Mouse (Mus musculus) lung, embryonic 15.5 days (tissue): ENCODE results near the gene Cacna1a. TPM values are rescaled to one million over a fixed set of nuclear protein-coding genes. Genes with fewer than 3 reads are reported as not detected.

Experiments used
- ATAC-seq: fragments of 200-750 bp; cut with Nextera tagmentation; 2 replicates; pipeline ENCODE4 v1.8.0; 2017; ENCODE audit warnings: moderate number of reproducible peaks, borderline replicate concordance; ENCODE audit not compliant: low FRiP score, low TSS enrichment; ENCODE audit errors: extremely low read depth
- H3K27ac ChIP-seq: fragments of 300-500 bp; sonication (generic); 2 replicates; pipeline ENCODE4 v1.5.1; 2015; ENCODE audit warnings: moderate library complexity, mild to moderate bottlenecking, inconsistent platforms
- H3K27me3 ChIP-seq: fragments of 300-500 bp; sonication (generic); 2 replicates; pipeline ENCODE4 v1.6.1; 2015; ENCODE audit warnings: inconsistent platforms
- H3K36me3 ChIP-seq: fragments of 300-500 bp; sonication (generic); 2 replicates; pipeline ENCODE4 v1.6.1; 2015; ENCODE audit warnings: inconsistent platforms
- H3K4me1 ChIP-seq: fragments of 300-500 bp; sonication (generic); 2 replicates; pipeline ENCODE4 v1.6.1; 2015; ENCODE audit warnings: inconsistent platforms
- H3K4me2 ChIP-seq: fragments of 300-500 bp; sonication (generic); 2 replicates; pipeline ENCODE4 v1.6.1; 2015; ENCODE audit warnings: inconsistent platforms, mild to moderate bottlenecking, moderate library complexity
- H3K4me3 ChIP-seq: fragments of 300-500 bp; sonication (generic); 2 replicates; pipeline ENCODE4 v1.5.1; 2015; ENCODE audit warnings: mild to moderate bottlenecking, inconsistent platforms
- H3K9ac ChIP-seq: fragments of 300-500 bp; sonication (generic); 2 replicates; pipeline ENCODE4 v1.6.1; 2015; ENCODE audit warnings: inconsistent platforms
- H3K9me3 ChIP-seq: fragments of 300-500 bp; sonication (generic); 2 replicates; pipeline ENCODE4 v1.6.1; 2016; ENCODE audit warnings: inconsistent platforms
- WGBS: fragments of 180-500 bp; shearing (Covaris S2); methylation state at CpG from one replicate; pipeline ENCODE4 v1.1.7; 2015; 5-methylcytosine and 5-hydroxymethylcytosine counted together
- polyA plus RNA-seq: library from polyadenylated mRNA; unstranded; fragments of >200 nt; fragmentation: Nextera tagmentation; extraction: Ambion mirVana; gene quantifications from 2 replicates; pipeline ENCODE4 v1.2.1, GENCODE M21; 2015

The Cacna1a gene
- polyA plus RNA-seq, 1 experiment from 2014 or later = 2.1 TPM

GRCm38 (mm10) chr8:84569921-84570673 lies 181.9 kb downstream of the Cacna1a start:
- Histone ChIP-seq H3K27me3 (0 out of 2 replicates have a peak, but pooled peaks cover 5% of the 10 kb centered on the region), H3K4me1 (peaks cover 11% of the 10 kb centered on the region), H3K4me3 (no peak overlapping the region), H3K27ac (no peak overlapping the region), H3K4me2 (peak overlapping the region; percentile 32; the same call in 1 of the 2 replicates), H3K9me3 (no peaks in the 10 kb centered on the region), H3K36me3 (no peaks in the 10 kb centered on the region), H3K9ac (no peak overlapping the region)
- no peak for ATAC-seq
- WGBS = 23% methylated on average over 25 of the region's 25 CpGs

- no peaks in the 10 kb centered on the region for H3K4me1 ChIP-seq
- H3K27me3 ChIP-seq = no peaks in the 10 kb centered on the region
- H3K27ac ChIP-seq = no peak overlapping the region
- H3K9ac ChIP-seq = no peak overlapping the region
- no peaks in the 10 kb centered on the region for H3K36me3 ChIP-seq
- ATAC-seq = no peak
- H3K4me2 ChIP-seq = no peak overlapping the region
- H3K9me3 ChIP-seq = no peaks in the 10 kb centered on the region
- WGBS = 75% methylated on average over 4 of the region's 4 CpGs
- no peak overlapping the region for H3K4me3 ChIP-seq
Observed at GRCm38 (mm10) chr8:84577432-84577831, 189.2 kb downstream of the Cacna1a start.

- H3K4me2 ChIP-seq = no peak overlapping the region
- H3K4me3 ChIP-seq = no peak overlapping the region
- H3K4me1 ChIP-seq = no peaks in the 10 kb centered on the region
- H3K27ac ChIP-seq = no peak overlapping the region
- 17% methylated on average over 3 of the region's 3 CpGs for WGBS
- no peaks in the 10 kb centered on the region for H3K36me3 ChIP-seq
- no peak for ATAC-seq
- no peaks in the 10 kb centered on the region for H3K9me3 ChIP-seq
- H3K27me3 ChIP-seq = no peaks in the 10 kb centered on the region
- no peak overlapping the region for H3K9ac ChIP-seq
Observed at GRCm38 (mm10) chr8:84579595-84579994, 191.4 kb downstream of the Cacna1a start.

- no peak for ATAC-seq
Observed at GRCm38 (mm10) chr8:84585311-84585710, 197.1 kb downstream of the Cacna1a start.

GRCm38 (mm10) chr8:84586221-84586620 lies 198.0 kb downstream of the Cacna1a start:
- Histone ChIP-seq H3K4me2 (no peak overlapping the region), H3K4me3 (no peak overlapping the region), H3K27me3 (no peaks in the 10 kb centered on the region), H3K4me1 (no peaks in the 10 kb centered on the region), H3K27ac (no peak overlapping the region), H3K9me3 (no peaks in the 10 kb centered on the region), H3K36me3 (no peaks in the 10 kb centered on the region), H3K9ac (no peak overlapping the region)
- no peak for ATAC-seq
- WGBS = 63% methylated on average over 2 of the region's 2 CpGs

More at GRCm38 (mm10) chr8:84585311-84585710, 197.1 kb downstream of the Cacna1a start:
- Histone ChIP-seq H3K9me3 (no peaks in the 10 kb centered on the region), H3K4me3 (no peak overlapping the region), H3K36me3 (no peaks in the 10 kb centered on the region), H3K4me1 (no peaks in the 10 kb centered on the region), H3K27me3 (no peaks in the 10 kb centered on the region), H3K4me2 (no peak overlapping the region), H3K27ac (no peak overlapping the region), H3K9ac (no peak overlapping the region)
- WGBS = 19% methylated on average over 1 of the region's 1 CpGs

- Histone ChIP-seq H3K9ac (no peak overlapping the region), H3K4me1 (peaks cover 6% of the 10 kb centered on the region; the same call in 1 of the 2 replicates), H3K4me3 (no peak overlapping the region), H3K27ac (no peak overlapping the region), H3K4me2 (no peak overlapping the region), H3K27me3 (peaks cover 3% of the 10 kb centered on the region; the same call in 1 of the 2 replicates), H3K36me3 (no peaks in the 10 kb centered on the region), H3K9me3 (no peaks in the 10 kb centered on the region)
- 55% methylated on average over 11 of the region's 11 CpGs for WGBS
- no peak for ATAC-seq
Observed at GRCm38 (mm10) chr8:84588498-84588897, 200.3 kb downstream of the Cacna1a start.

GRCm38 (mm10) chr8:84592015-84592662 lies 203.9 kb downstream of the Cacna1a start:
- Histone ChIP-seq H3K27ac (no peak overlapping the region), H3K27me3 (peaks cover 3% of the 10 kb centered on the region; the same call in 1 of the 2 replicates), H3K4me2 (no peak overlapping the region), H3K9ac (no peak overlapping the region), H3K9me3 (no peaks in the 10 kb centered on the region), H3K36me3 (no peaks in the 10 kb centered on the region), H3K4me1 (peaks cover 6% of the 10 kb centered on the region; the same call in 1 of the 2 replicates), H3K4me3 (no peak overlapping the region)
- WGBS = 6% methylated on average over 15 of the region's 15 CpGs
- no peak for ATAC-seq

GRCm38 (mm10) chr8:84593143-84593542 lies 204.9 kb downstream of the Cacna1a start:
- no peak for ATAC-seq
- no peak overlapping the region for H3K4me3 ChIP-seq
- H3K9ac ChIP-seq = no peak overlapping the region
- WGBS = 75% methylated on average over 1 of the region's 1 CpGs
- no peak overlapping the region for H3K27ac ChIP-seq
- peaks cover 3% of the 10 kb centered on the region; the same call in 1 of the 2 replicates for H3K27me3 ChIP-seq
- no peaks in the 10 kb centered on the region for H3K9me3 ChIP-seq
- no peaks in the 10 kb centered on the region for H3K36me3 ChIP-seq
- peaks cover 6% of the 10 kb centered on the region; the same call in 1 of the 2 replicates for H3K4me1 ChIP-seq
- H3K4me2 ChIP-seq = no peak overlapping the region

- Histone ChIP-seq H3K27ac (no peak overlapping the region), H3K4me1 (peaks cover 6% of the 10 kb centered on the region; the same call in 1 of the 2 replicates), H3K4me2 (no peak overlapping the region), H3K36me3 (no peaks in the 10 kb centered on the region), H3K27me3 (peaks cover 3% of the 10 kb centered on the region; the same call in 1 of the 2 replicates), H3K9me3 (no peaks in the 10 kb centered on the region), H3K4me3 (no peak overlapping the region), H3K9ac (no peak overlapping the region)
- ATAC-seq = no peak
- WGBS = 65% methylated on average over 9 of the region's 9 CpGs
Observed at GRCm38 (mm10) chr8:84594099-84594780, 206.0 kb downstream of the Cacna1a start.

- Histone ChIP-seq H3K36me3 (no peaks in the 10 kb centered on the region), H3K27ac (no peak overlapping the region), H3K4me3 (no peak overlapping the region), H3K9ac (no peak overlapping the region), H3K4me2 (no peak overlapping the region), H3K9me3 (no peaks in the 10 kb centered on the region), H3K4me1 (peaks cover 6% of the 10 kb centered on the region; the same call in 1 of the 2 replicates), H3K27me3 (peaks cover 10% of the 10 kb centered on the region)
- WGBS = 18% methylated on average over 9 of the region's 9 CpGs
- no peak for ATAC-seq
Observed at GRCm38 (mm10) chr8:84595648-84596047, 207.4 kb downstream of the Cacna1a start.

GRCm38 (mm10) chr8:84599401-84599800 lies 211.2 kb downstream of the Cacna1a start:
- 90% methylated on average over 1 of the region's 1 CpGs for WGBS
- Histone ChIP-seq H3K9ac (no peak overlapping the region), H3K27ac (no peak overlapping the region), H3K27me3 (peaks cover 22% of the 10 kb centered on the region), H3K4me2 (no peak overlapping the region), H3K36me3 (no peaks in the 10 kb centered on the region), H3K4me1 (peaks cover 9% of the 10 kb centered on the region), H3K4me3 (no peak overlapping the region), H3K9me3 (no peaks in the 10 kb centered on the region)
- no peak for ATAC-seq
